1 mouse cellular context compared by ENCODE assay signal in the genomic region with DNA sequence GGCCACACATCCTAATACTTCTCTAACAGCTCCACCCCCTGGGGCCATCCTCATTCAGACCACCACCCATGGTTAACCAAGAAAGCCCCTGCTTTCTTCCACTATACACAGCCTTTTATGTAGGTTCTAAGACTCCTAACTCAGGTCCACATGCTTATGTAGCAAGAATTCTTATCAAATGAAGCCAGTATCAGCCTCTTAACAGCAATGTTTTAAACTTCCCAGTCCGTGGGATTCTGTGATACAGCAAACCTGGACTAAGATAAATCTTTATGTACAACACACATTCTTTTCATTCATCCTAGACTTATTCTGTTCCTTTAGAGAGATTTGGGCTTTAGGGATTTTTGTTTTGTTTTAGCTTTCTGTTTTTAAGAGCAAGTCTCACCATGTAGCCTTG.
TF ChIP-seq lines count a peak whose summit lies in the region.

No protein-coding gene starts in this region.

TF ChIP-seq in MEL, 35 proteins besides CTCF, POLR2A, EP300 and RAD21 (continued from another document):
- no peak for TF ChIP-seq POLR2AphosphoS5 (IDR thresholded peaks at IDR 0.05; ENCODE audit: borderline replicate concordance, low read depth, low read length)
- no peak for TF ChIP-seq POLR2AphosphoS2 (IDR thresholded peaks at IDR 0.05; ENCODE audit: low read length)
- no peak for TF ChIP-seq JUND (IDR thresholded peaks at IDR 0.05; ENCODE audit: low read depth, low read length)
- TF ChIP-seq CHD2 (IDR thresholded peaks at IDR 0.05; ENCODE audit: low read length): no peak
- no peak for TF ChIP-seq SMC3 (IDR thresholded peaks at IDR 0.05; ENCODE audit: low read depth, low read length)
- TF ChIP-seq E2F4 (IDR thresholded peaks at IDR 0.05; ENCODE audit: borderline replicate concordance, low read depth, low read length): no peak
- no peak for TF ChIP-seq ZMIZ1 (IDR thresholded peaks at IDR 0.05; ENCODE audit: low read depth, low read length)
